Mouse (Mus musculus) hindbrain, postnatal 0 days (tissue): ENCODE data around the gene Tmcc2. TPM values are rescaled to one million over a fixed set of nuclear protein-coding genes. Genes with fewer than 3 reads are reported as not detected.

Experiments used
- ATAC-seq: fragments of 200-750 bp; cut with Nextera tagmentation; 2 replicates; pipeline ENCODE4 v1.8.0; 2017; ENCODE audit warnings: mild to moderate bottlenecking, moderate TSS enrichment, moderate library complexity
- DNase-seq: peaks from one replicate; pipeline ENCODE4 v3.0.0-alpha.2; 2015; ENCODE audit warnings: low spot score
- H3K27ac ChIP-seq: fragments of 300-500 bp; sonication (generic); 2 replicates; pipeline ENCODE4 v1.5.1; 2014; ENCODE audit warnings: mild to moderate bottlenecking
- H3K27me3 ChIP-seq: fragments of 300-500 bp; sonication (generic); 2 replicates; pipeline ENCODE4 v1.6.1; 2014; ENCODE audit warnings: low read length, mixed read lengths; ENCODE audit not compliant: insufficient read depth
- H3K36me3 ChIP-seq: fragments of 300-500 bp; sonication (generic); 2 replicates; pipeline ENCODE4 v1.6.1; 2014; ENCODE audit warnings: low read length, mixed read lengths; ENCODE audit not compliant: insufficient read depth
- H3K4me1 ChIP-seq: fragments of 300-500 bp; sonication (generic); 2 replicates; pipeline ENCODE4 v1.6.1; 2014; ENCODE audit warnings: antibody characterized with exemption, low read length, mixed read lengths; ENCODE audit not compliant: insufficient read depth
- H3K4me2 ChIP-seq: fragments of 300-500 bp; sonication (generic); 2 replicates; pipeline ENCODE4 v1.6.1; 2014; ENCODE audit warnings: low read depth, mild to moderate bottlenecking, low read length, moderate library complexity, mixed read lengths
- H3K4me3 ChIP-seq: fragments of 300-500 bp; sonication (generic); 2 replicates; pipeline ENCODE4 v1.5.1; 2014; ENCODE audit warnings: low read length
- H3K9ac ChIP-seq: fragments of 300-500 bp; sonication (generic); replicated peaks from 2 replicates; pipeline ENCODE4 v1.6.1; 2014; ENCODE audit warnings: mild to moderate bottlenecking, low read length, moderate library complexity, mixed read lengths
- H3K9me3 ChIP-seq: fragments of 300-500 bp; sonication (generic); 2 replicates; pipeline ENCODE4 v1.6.1; 2016; ENCODE audit warnings: low read length, mixed read lengths
- CTCF ChIP-seq: IDR thresholded peaks from 2 replicates; pipeline ENCODE4 v1.5.1; 2016; ENCODE audit warnings: antibody characterized with exemption, control low read depth, low read depth
- WGBS: fragments of 180-500 bp; shearing (Covaris S2); extraction: QIAGEN DNeasy Blood & Tissue Kit; methylation state at CpG from one replicate; pipeline ENCODE4 v1.1.7; 2014; 5-methylcytosine and 5-hydroxymethylcytosine counted together
- polyA plus RNA-seq: library from polyadenylated mRNA; unstranded; fragments of >200 nt; fragmentation: Nextera tagmentation; extraction: Ambion mirVana; gene quantifications from 2 replicates; pipeline ENCODE4 v1.2.1, GENCODE M21; 2015
- total RNA-seq: library from RNA; depleted of rRNA; stranded (reverse); fragments of >200 nt; gene quantifications from 2 replicates; pipeline ENCODE4 v1.2.3, GENCODE M21; 2014

Tmcc2 gene
- total and polyA plus RNA-seq, 2 experiments from 2014 or later, result 33.5 to 138 TPM

DNA sequence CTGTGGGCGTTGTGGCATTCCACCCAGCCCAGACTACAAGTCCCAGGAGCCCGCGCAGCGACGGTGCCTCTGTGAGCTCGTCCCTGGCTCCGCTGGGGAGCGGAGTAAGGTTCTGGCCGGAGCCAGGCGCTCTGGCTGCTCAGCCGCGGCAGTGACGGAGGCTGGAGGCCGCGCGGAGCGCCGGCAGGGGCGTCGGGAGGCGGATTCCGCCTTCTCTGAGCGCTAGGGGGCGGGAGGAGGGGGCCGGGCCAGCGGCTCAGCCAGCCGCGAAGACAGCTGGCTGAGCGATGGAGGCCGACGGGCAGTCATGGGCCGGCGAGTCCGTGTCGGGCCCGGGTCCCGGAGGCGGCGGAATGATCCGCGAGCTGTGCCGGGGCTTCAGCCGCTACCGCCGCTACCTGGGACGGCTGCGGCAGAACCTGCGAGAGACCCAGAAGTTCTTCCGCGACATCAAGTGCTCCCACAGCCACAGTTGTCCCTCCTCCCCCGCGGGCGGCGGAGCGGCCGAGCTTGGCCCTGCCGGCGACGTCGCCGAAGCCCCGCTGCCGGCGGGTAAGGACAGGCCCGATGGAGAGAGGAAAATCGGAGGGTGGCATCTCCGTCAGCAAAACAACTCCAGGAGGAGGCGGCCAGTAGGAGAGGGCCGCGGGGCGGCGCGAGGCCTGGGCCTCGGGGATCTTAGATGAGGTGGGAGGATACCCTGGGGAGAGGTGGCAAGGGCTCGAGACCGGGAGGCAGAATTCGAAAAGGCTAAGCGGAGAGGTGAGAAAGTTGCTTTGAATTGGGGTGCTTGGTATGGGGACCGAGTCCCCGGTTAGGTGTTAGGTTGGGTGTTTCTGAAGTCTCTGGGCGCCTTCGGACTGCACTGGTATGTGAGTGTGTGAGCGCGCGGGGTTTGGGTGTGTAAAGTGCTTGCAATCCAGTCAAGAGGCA is 26.5 kb upstream of the Tmcc2 start, which contains the start of gene Dstyk:
Gene Dstyk (plus strand): TSS at position 237 of the 933 bp plus-strand sequence.
- ATAC-seq, result peak; percentile 98
- WGBS, result under 1% methylated on average over 84 of the region's 85 CpGs

DNA sequence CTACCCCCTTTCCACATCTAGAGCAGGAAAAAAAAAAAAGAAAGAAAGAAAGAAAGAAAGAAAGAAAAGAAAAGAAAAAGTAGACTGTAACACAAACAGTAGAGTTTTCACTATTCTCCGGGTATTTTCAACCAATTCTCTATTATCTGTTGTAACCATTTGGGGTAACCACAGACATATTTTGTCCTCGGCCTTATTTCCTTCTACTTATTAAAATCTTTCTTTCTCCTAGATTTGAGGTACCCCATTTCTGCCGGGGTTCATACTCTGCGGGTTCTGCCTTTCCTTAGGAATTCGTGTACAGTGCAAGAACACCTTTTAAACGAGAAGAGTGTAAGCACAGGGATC is 25.8 kb upstream of the Tmcc2 start:
- Histone ChIP-seq H3K4me2 (peak overlapping the region; percentile 82), H3K9me3 (no peaks in the 10 kb centered on the region), H3K27ac (peak overlapping the region; percentile 91), H3K27me3 (no peaks in the 10 kb centered on the region), H3K9ac (peak overlapping the region; percentile 77), H3K4me1 (peaks cover 16% of the 10 kb centered on the region), H3K4me3 (peak overlapping the region; percentile 82), H3K36me3 (no peaks in the 10 kb centered on the region)
- 20% methylated on average over 6 of the region's 6 CpGs for WGBS
- no peak for TF ChIP-seq CTCF
- no peak for DNase-seq
- ATAC-seq, result no peak

More for the DNA sequence above, 26.5 kb upstream of the Tmcc2 start, which contains the start of gene Dstyk:
- Histone ChIP-seq H3K27ac (peak within 1 kb of the TSS; percentile 91), H3K36me3 (no peaks in the 10 kb centered on the region), H3K27me3 (no peaks in the 10 kb centered on the region), H3K4me3 (peak within 1 kb of the TSS; percentile 82), H3K4me2 (peak within 1 kb of the TSS; percentile 82), H3K4me1 (peaks cover 16% of the 10 kb centered on the region), H3K9ac (peak within 1 kb of the TSS; percentile 77), H3K9me3 (no peaks in the 10 kb centered on the region)
- peak; percentile 97 for DNase-seq
- TF ChIP-seq CTCF, result peak; percentile 41

DNA sequence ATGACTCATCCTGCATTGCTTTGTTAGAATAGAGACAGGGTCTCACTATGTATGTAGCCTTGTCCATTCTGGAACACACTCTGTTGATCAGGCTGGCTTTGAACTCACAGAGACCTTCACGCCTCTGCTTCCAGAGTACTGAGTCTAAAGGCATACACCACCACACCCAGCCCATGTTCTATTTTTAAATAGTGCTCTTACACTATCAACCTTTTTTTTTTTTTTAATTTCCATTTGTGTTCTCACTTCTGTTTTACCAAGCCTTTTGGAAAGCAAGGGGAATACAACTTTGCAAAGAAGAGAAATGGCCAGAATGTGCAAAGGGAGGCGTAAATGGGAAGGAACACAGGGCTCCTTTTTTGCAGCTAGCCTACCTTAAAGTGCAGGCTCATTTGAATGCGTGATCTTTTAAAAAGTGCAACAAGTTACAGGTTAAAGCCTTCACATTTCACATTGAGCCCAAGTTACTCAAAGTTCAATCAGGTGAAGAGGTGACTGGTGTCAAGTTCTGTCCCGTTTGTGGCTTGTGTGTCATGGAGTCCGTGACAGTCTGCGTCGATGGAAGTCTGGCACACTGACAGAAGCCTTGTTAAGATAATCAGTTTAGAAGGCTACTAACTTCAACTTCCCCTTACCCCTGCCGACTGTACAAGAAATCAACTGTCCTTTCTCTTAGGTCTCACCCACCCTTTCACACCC is 25.3 kb upstream of the Tmcc2 start:
- DNase-seq (no peak), ATAC-seq (no peak)
- 61% methylated on average over 8 of the region's 8 CpGs for whole genome bisulfite sequencing
- Histone ChIP-seq H3K27me3 (no peaks in the 10 kb centered on the region), H3K36me3 (no peaks in the 10 kb centered on the region), H3K9ac (no peak overlapping the region), H3K4me3 (peak overlapping the region; percentile 82; the same call in 1 of the 2 replicates), H3K9me3 (no peaks in the 10 kb centered on the region), H3K27ac (no peak overlapping the region), H3K4me1 (peaks cover 16% of the 10 kb centered on the region), H3K4me2 (peak overlapping the region; percentile 82)
- TF ChIP-seq CTCF, result no peak

DNA sequence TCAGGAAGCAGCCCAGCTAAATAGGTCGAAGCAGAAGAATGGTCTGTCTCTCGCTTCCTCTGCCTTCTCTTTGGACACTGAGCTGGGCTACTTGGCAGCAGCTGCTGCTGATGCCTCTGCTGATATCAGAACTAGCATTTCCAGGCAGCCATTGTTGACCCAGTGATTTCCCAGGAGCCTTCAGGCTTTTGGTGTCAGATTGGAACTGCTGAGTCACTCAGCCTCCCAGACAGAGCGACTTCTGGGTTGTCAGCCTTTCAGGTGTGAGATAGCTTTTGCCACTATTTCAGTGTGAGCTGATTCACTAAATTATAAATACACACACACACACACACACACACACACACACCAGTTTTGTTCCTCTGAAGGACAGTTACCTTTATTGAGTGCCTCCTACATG is 19.6 kb upstream of the Tmcc2 start:
- ATAC-seq (no peak), DNase-seq (no peak)
- no peaks in the 10 kb centered on the region for H3K9me3 ChIP-seq
- no peak overlapping the region for H3K4me2 ChIP-seq
- no peak overlapping the region for H3K27ac ChIP-seq
- H3K4me3 ChIP-seq, result no peak overlapping the region
- 83% methylated on average over 3 of the region's 3 CpGs for WGBS
- no peak for TF ChIP-seq CTCF
- no peaks in the 10 kb centered on the region for H3K36me3 ChIP-seq
- H3K9ac ChIP-seq, result no peak overlapping the region
- no peaks in the 10 kb centered on the region for H3K27me3 ChIP-seq
- no peaks in the 10 kb centered on the region for H3K4me1 ChIP-seq

DNA sequence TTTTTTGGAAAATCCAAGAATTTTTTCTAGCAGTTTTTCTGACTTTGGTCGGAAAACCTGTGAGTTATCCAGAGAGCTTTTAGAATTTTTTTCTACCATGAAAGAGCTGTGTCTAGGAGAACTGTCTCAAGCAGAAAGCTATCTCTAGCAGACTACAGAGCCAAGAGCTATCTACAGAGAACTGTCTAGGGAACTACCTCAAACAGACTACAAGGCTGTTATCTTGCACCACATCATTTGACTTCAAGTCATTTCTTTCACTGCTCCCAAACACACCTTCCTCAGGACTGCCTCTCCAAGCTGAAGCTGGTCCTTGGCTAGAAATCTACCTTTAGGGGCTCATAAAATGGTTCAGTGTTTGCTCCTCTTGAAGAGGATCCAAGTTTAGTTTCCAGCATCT is 10.8 kb upstream of the Tmcc2 start:
- H3K4me3 ChIP-seq, result no peak overlapping the region
- H3K9me3 ChIP-seq, result no peaks in the 10 kb centered on the region
- no peaks in the 10 kb centered on the region for H3K4me1 ChIP-seq
- no peak overlapping the region for H3K4me2 ChIP-seq
- no peak overlapping the region for H3K9ac ChIP-seq
- TF ChIP-seq CTCF, result no peak
- H3K36me3 ChIP-seq, result no peaks in the 10 kb centered on the region
- DNase-seq (no peak), ATAC-seq (no peak)
- no peak overlapping the region for H3K27ac ChIP-seq
- 95% methylated on average over 1 of the region's 1 CpGs for WGBS
- H3K27me3 ChIP-seq, result no peaks in the 10 kb centered on the region

DNA sequence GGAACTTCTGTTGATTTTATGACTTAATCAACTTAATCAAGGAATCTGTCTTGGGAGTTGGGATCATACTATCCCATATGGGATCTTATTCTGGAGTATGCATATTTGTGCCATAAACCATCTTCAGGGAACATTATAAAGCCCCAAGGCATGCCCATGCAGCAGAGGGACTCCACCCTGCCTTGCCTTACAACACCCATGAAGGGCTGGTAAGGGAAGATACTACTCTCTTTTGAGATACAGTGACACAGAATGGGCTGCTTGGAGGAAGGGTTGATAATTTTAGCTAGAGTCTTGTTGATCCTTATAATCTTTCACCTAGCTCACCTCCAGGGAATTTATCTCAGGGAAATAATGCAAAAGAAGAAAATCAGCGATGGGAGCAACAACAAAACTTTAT is 9.5 kb upstream of the Tmcc2 start:
- Histone ChIP-seq H3K4me3 (no peak overlapping the region), H3K36me3 (no peaks in the 10 kb centered on the region), H3K4me1 (no peaks in the 10 kb centered on the region), H3K27ac (no peak overlapping the region), H3K9me3 (no peaks in the 10 kb centered on the region), H3K4me2 (no peak overlapping the region), H3K9ac (no peak overlapping the region), H3K27me3 (no peaks in the 10 kb centered on the region)
- TF ChIP-seq CTCF, result no peak
- ATAC-seq (no peak), DNase-seq (no peak)
- 55% methylated on average over 1 of the region's 1 CpGs for WGBS
